Mouse (Mus musculus) left cerebral cortex, postnatal 4 days (tissue): ENCODE results near the gene Ccm2. TPM values are rescaled to one million over a fixed set of nuclear protein-coding genes. Genes with fewer than 3 reads are reported as not detected.
"Not testable (repeated sequence)": the region's sequence is repeated elsewhere in the genome, so short reads cannot be mapped to it uniquely, and the experiment has no call there.

Experiments
- DNase-seq: peaks from one replicate; pipeline ENCODE4 v3.0.0-alpha.2; 2022
- intact Hi-C: fragments of 180-260 bp; cut with DNase I; formaldehyde crosslinking; loops from one replicate; pipeline ENCODE4 v1.15.1; 2025
- total RNA-seq, 2 experiments: library from RNA; stranded (reverse); gene quantifications; 2 replicates each; pipeline ENCODE4 v1.2.3; 2021

The Ccm2 gene
- 10 to 100 TPM; 55.6 to 58.9 TPM for total RNA-seq

GRCm38 (mm10) chr11:6546205-6547013 lies at the start of gene Ccm2:
Gene Ccm2, plus strand, starts transcription at chr11:6546887.
- DNase-seq = peak; percentile 99
- intact Hi-C loops = no loop called here

DNA sequence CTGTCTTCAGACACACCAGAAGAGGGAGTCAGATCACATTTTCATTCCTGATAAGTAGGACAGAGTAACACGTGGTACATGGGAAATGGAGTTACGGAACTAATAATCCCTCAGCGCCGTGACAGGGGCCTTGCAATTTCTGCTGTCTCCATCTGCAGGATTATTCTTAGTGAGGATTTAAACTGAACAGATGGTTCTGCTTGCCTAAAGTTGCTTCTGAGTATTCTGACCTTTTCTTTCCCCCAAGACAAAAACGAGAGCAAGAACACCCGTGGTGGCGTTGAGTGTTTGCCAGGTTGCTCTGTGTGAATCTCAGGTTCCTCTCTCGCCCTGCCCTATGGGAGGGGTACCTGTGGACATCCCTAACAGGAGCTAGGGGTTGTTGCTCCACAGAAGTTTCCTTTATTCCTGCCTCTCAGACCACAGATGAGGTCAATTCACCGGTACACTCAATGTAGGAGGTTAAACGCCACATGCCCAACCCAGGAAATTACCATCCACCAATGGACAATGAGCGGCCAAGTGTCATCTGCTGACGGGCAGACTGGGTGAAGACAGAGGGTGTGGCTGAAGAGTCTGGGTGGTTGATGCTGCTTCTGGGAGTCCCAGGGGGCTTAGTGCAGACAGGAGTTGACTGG lies 49.3 kb upstream of the Ccm2 start:
- intact Hi-C loops = no loop called here
- DNase-seq = no peak

- intact Hi-C loops = no loop called here
These were observed 44.2 kb upstream of the Ccm2 start for GRCm38 (mm10) chr11:6502506-6502905.

GRCm38 (mm10) chr11:6504226-6504625 lies 42.5 kb upstream of the Ccm2 start:
- DNase-seq = peak; percentile 28
- intact Hi-C loops = no loop called here

More at GRCm38 (mm10) chr11:6502506-6502905, 44.2 kb upstream of the Ccm2 start:
- DNase-seq = no peak

GRCm38 (mm10) chr11:6504689-6505088 lies 42.0 kb upstream of the Ccm2 start:
- no peak for DNase-seq
- intact Hi-C loops = no loop called here

GRCm38 (mm10) chr11:6506516-6506915 lies 40.2 kb upstream of the Ccm2 start:
- no peak for DNase-seq
- intact Hi-C loops = no loop called here

GRCm38 (mm10) chr11:6508269-6508876 lies 38.3 kb upstream of the Ccm2 start:
- intact Hi-C loops = no loop called here
- no peak for DNase-seq

DNA sequence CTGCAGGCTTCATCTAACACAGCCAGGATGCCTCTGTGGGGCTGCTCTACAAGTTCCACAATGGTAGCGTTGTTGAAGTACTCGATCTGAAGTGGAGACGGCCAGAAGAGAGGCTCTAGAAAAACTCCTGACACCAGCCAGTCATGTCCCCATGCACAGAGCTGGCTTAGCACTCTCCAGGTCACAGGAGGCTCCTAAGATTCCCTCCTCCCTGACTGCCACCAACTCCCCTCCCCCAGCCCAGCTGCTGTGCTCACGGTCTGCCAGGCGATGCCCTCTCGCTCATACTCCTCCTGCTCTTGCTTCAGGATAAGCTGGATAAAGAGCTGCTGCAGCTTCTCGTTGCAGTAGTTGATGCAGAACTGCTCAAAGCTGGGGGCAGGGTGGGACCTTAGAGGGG lies 31.9 kb upstream of the Ccm2 start:
- intact Hi-C loops = no loop called here
- peak; percentile 83 for DNase-seq

- intact Hi-C loops = no loop called here
- DNase-seq = no peak
These were observed 27.1 kb upstream of the Ccm2 start for GRCm38 (mm10) chr11:6519491-6520033.

- no peak for DNase-seq
These were observed 26.0 kb upstream of the Ccm2 start, which contains the start of gene Myo1g for GRCm38 (mm10) chr11:6520507-6521173. Gene Myo1g, minus strand, starts transcription at chr11:6520965.

GRCm38 (mm10) chr11:6522782-6523525 lies 23.7 kb upstream of the Ccm2 start:
- intact Hi-C loops = no loop called here
- DNase-seq = no peak

More at GRCm38 (mm10) chr11:6520507-6521173, 26.0 kb upstream of the Ccm2 start, which contains the start of gene Myo1g:
- intact Hi-C loops = no loop called here

DNA sequence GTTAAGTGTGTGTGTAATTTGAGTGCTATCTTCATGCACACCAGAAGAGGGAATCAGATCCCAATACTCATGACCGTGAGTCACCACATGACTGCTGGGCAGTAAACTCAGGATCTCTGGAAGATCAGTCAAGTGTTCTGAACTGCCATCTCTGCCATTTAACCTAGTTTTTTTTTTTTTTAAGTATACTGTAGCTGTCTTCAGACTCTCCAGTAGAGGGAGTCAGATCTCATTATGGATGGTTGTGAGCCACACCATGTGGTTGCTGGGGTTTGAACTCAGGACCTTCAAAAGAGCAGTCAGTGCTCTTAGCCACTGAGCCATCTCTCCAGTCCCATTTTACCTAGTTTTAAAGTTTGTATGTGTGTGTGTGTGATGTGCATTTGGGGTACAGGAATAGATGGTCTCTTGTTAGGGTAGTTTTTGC lies 23.0 kb upstream of the Ccm2 start:
- DNase-seq = no peak
- intact Hi-C loops = no loop called here

GRCm38 (mm10) chr11:6524165-6524879 lies 22.4 kb upstream of the Ccm2 start:
- intact Hi-C loops = no loop called here
- DNase-seq = no peak

DNA sequence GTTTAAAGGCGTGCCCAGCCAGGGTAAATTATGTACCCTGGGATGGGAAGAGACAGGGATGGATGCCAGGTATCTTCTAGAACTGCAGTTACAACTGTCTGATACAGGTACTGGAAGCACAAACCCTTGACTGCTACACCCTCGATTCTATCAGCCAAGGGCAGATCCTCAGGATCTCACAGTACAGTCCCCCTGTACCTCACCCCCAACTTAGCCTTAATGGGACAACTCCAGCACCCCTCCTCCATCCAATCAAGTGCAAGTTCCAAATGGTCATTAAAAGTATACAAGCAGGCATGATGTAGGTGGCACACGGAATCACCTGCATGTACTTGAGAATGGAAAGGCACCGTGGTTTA lies 21.8 kb upstream of the Ccm2 start:
- intact Hi-C loops = no loop called here
- DNase-seq = no peak

DNA sequence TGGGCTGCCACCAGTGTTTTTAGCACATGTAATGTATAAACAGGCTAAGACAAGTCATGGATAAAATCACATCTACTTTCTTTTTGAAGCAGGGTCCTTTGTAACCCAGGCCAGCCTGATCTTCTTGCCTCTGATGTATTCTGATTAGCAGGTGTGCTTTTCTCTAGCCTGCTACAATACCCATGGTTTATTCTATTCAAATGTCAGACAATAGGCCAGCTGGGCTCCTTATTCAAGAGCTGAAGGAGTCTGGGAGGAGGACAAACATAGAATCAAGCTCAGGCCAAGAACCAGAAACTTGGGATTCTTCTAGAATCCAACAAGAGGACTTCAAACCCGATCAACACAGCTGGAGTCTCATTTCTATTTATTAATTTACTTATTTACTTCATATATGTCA lies 21.4 kb upstream of the Ccm2 start:
- no peak for DNase-seq
- intact Hi-C loops = no loop called here

DNA sequence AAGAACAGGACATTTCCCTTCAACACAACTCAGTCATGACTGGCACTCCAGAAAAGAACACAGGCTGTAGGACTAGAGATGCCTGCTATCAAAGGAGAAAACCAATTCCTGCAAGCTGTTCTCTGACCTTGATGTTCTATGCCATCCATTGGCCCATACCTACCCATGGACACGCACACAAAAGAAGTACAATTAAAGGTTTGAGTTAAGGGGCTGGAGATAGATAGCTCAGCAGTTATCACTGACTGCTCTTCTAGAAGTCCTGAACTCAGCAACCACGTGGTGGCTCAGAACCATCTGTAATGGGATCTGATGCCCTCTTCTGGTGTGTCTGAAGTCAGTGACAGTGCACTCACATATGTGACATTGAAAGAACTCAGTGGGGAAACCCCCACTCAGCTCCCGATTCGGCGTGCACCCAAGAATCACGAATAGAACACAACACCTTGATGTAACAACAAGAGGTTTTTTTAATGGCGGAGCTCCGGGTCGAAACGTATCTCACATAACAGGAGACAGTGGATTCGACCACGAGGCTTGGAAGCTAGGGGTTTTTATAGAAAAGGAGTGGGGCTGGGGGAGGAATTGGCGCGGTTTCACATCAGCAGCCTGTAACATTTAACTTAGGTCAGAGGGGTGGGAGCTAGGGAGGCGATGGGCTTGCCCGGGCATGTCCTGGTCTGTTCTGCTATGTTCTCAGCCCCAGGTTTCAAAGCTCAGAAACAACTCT lies 20.0 kb upstream of the Ccm2 start:
- DNase-seq, intact Hi-C loops: not testable (repeated sequence)

- DNase-seq = no peak
- intact Hi-C loops = no loop called here
These were observed 19.2 kb upstream of the Ccm2 start for GRCm38 (mm10) chr11:6527256-6528185.
